Mouse (Mus musculus) adrenal gland, adult 8-10 months (tissue): ENCODE data around the gene Vps72. TPM values are rescaled to one million over a fixed set of nuclear protein-coding genes. Genes with fewer than 3 reads are reported as not detected.
A peak's percentile ranks its signal among the peaks of the same experiment; 100 is the strongest.
"Not testable (repeated sequence)": the region's sequence is repeated elsewhere in the genome, so short reads cannot be mapped to it uniquely, and the experiment has no call there.

Experiments used
- DNase-seq: peaks from one replicate; pipeline ENCODE4 v3.0.0; 2022
- total RNA-seq, 4 experiments: library from RNA; stranded (reverse); gene quantifications; 2 replicates each; pipeline ENCODE4 v1.2.4; 2022

Gene Vps72
- total RNA-seq, 4 experiments from 2014 or later: 54.8 to 72.9 (median 63.4) TPM

DNA sequence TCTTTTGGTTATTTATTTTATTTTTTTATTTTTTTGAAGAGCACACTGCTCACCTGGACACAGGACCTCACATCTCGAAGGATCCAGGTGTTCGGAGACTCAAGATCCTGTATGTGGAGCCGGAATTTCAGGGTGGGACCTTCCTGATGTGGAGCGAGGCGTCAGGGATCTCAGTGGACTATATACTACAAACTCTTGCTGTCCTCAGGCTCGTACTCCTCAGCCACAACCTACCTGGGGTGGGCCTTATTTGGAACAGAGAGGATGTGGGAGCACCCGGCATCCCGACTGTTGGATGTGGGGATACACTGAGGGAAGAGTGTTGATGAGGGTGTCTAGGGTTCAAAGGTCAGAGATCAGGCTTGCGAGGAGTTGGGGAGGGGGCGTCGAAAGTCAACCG, 23.3 kb downstream of the Vps72 start:
- DNase-seq: not testable (repeated sequence)

DNA sequence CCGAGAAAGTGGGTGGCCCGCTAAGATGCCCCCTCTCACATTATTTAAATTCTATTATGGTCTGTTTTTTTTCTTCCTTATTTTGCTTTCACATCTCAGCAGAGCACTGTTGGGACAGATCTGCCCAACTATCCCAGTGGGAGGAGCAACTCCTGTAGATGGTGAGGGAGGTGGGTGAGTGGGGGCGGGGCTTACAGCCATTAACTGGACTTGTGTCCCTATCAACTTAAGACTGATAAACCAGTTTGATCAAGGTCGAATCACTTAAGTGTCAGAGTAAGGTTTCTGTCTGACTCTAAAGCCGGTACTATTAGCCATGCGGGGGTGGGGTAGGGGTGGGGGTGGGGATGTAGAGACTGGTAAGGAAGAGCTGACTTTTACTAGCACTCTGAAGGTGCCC, 24.2 kb downstream of the Vps72 start:
- peak; percentile 66 for DNase-seq

GRCm38 (mm10) chr3:95135433-95136052, 24.7 kb downstream of the Vps72 start:
- no peak for DNase-seq

DNA sequence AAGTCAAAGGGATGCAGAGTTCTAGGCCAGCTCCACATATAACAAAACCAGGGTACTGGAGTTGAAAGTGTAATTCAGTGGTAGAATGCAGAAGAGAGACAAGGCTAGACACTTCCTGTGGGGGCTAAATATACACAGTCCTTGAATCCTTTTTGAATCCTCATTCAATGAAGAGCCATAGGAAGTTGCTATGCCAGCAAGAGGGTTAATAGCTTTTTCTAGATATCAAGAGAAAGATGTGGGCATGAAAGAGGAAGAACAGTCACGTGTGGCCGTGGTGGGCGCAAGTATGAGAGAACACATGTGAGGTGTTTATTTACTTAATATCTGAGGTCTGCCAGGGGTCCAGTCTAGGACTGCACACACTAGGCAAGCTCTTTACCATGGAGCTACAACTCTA, 25.5 kb downstream of the Vps72 start:
- DNase-seq: no peak

- no peak for DNase-seq
Measured at GRCm38 (mm10) chr3:95139586-95140288, 28.9 kb downstream of the Vps72 start.

DNA sequence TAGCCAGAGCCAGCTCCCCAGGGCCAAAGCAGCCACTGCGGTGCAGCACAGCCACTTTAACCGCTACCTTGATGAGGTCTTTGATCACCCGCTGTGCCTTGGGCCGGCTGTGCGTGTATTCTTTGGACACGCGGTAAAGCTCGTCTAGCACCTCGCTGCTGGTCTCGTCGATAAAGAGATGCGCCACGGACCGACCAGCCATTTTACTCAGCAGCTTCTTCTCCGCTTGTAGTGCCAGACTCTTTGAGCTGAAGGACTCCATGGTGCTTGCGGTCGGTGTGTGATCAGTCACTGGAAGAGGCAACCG, 29.4 kb downstream of the Vps72 start:
- DNase-seq: no peak

GRCm38 (mm10) chr3:95140795-95141194, 30.0 kb downstream of the Vps72 start:
- DNase-seq: no peak

- no peak for DNase-seq
Measured at GRCm38 (mm10) chr3:95141474-95141873, 30.7 kb downstream of the Vps72 start.

GRCm38 (mm10) chr3:95141952-95142616, 31.3 kb downstream of the Vps72 start, which contains the start of gene Tnfaip8l2:
Gene Tnfaip8l2 (minus strand): TSS chr3:95142360.
- DNase-seq: no peak

GRCm38 (mm10) chr3:95142617-95143011, 31.8 kb downstream of the Vps72 start:
- peak; percentile 77 for DNase-seq

DNA sequence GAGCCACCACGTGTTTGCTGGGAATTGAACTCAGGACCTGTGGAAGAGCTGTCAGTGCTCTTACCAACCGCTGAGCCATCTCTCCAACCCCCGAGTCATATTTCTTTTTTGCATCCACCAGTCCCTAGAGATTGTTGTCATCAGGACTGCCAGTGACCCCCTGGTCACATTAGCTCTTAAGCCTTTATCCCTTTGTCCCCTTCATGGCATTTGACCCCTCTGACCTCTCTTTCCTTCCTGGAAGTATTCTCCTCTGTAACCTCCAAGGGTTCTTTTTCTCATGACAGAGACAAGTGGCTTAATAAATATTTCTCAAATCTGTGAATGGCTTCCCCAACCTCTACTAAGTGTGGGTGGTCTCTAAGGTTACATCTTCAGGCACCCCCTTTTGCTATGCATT, 37.1 kb downstream of the Vps72 start:
- no peak for DNase-seq

DNA sequence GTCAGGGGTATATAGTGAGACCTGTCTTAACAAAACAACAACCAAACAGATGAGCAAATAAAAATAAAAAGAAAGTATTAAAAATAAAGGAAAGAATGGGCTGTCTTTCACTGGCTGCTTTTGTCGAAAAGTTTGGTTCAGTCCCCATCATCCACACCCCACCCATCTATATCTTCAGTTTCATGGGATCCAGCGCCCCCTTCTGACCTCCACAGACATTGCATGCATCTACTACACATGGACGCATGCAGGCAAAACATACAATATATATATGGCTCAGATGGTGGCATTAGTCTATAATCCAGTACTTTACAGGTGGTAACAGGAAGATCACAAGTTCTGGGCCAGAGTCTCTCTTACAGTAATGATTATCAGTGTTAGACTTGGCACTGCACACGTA, 43.1 kb downstream of the Vps72 start:
- no peak for DNase-seq

DNA sequence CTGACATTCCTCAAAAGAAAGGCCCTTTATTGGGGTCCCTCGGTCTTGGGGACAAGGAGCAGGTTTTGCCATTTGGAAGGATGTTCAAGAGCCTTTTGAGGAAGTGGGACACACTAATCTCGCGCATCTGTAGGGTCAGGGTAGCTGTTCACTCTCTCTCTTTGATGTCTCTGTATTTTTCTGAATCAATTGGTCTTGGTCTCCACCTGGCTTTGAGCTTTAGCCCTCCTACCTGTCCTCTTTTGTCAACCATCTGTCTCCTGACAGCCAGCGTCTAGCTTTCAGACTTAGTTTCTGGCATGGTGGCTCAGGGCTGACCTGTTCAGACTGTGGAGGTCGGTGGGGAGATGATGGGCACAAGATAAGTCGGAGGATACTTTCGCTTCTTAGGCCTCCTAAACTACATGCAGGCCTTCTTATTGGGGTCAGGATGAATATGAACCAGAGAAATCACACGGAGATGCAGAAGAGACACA, 48.7 kb downstream of the Vps72 start:
- no peak for DNase-seq

- DNase-seq: peak; percentile 84
Measured at GRCm38 (mm10) chr3:95159987-95160963, 49.5 kb downstream of the Vps72 start, which contains the start of gene Sema6c. Gene Sema6c (plus strand): TSS chr3:95160457.

GRCm38 (mm10) chr3:95161041-95161551, 50.3 kb downstream of the Vps72 start:
- DNase-seq: no peak

DNA sequence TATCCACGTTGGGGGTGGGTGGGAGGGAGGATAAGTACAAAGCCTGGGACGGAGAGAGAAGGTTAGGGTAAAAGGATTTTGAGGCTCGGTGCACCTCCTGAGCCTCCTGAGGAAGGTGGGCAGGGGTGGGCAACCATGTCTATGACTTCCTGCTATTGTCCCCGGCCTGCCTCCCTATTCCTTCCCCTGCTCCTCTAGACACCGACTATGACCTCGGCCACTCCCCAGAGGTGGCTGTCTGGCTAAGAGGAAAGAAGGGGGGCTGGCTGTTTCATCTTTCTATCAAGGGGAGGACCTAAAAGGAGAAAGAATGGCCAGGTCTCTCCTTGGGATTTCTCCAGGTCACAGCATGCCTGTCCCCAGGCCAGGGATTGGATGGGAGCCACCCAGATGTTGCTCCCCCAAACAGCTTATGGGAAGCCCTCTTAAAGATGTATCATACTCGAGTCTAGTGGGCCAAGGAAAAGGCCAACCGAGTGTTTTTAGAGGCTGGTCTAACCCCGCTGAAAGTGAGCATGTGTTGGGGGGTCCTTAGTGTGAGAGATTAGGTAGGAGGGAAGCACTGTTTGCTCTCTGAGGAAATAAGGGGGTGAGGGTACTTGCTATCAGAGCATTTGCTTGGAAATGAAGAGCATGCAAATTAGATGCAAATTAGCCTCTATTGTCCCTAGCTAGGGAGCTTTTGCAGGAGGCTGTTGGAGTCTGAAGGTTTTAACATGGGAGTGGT, 51.0 kb downstream of the Vps72 start:
- no peak for DNase-seq

DNA sequence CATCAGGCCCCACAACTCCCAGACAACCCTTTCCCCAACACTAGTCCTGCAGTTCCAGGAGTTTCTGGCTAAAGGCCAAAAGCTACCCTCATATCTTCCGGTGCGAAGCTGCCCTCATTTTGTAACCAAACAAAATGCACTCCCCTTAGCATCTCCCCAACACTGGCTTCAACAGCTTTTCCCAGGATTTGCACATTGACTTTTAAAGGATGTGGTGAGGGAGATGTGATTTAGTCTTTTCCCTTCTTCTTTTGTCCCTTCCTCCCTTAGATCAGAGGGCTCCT, 51.5 kb downstream of the Vps72 start:
- DNase-seq: no peak

- DNase-seq: no peak
Measured at GRCm38 (mm10) chr3:95163419-95164255, 52.8 kb downstream of the Vps72 start.

DNA sequence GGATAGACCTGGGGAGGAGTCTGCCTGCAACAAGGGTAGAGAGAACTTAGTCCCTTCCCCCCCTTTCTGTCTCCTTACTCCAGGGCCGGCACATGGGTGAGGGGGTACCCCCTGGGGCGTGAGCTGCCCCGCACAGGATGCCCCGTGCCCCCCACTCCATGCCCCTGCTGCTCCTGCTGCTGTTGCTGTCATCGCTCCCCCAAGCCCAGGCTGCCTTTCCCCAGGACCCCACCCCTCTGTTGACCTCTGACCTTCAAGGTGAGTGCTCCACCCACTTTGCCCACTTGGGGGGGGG, 53.4 kb downstream of the Vps72 start:
- no peak for DNase-seq

DNA sequence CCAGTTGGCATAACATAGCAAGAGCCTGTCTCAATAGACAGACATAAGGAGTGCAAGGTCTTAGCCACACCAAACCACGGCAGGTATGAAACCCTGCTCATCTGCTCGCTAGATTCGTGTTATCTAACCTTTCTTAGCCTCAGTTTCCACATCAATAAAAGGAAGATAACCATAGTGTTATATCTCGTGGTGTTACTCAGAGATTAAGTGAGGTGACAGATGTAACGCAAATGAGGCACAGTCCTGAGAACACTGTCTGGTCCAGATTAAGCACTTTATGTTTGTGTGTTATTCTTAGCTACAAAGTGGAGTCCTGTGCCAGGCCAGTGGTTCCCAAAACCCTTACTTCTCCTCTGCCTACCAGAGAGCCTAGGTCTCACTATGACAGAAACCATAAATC, 54.0 kb downstream of the Vps72 start:
- no peak for DNase-seq

- no peak for DNase-seq
Measured at GRCm38 (mm10) chr3:95169996-95170395, 59.2 kb downstream of the Vps72 start.
